Mouse (Mus musculus) megakaryocyte progenitor cell, adult 5-6 weeks (primary cell): ENCODE measurements at regions not wholly inside any gene's neighbourhood (a gene's known extent, or its start where the extent isn't known, plus 50 kb on each side); places are given as distances from the start of the nearest gene placed in this dataset.
A peak's percentile ranks its signal among the peaks of the same experiment; 100 is the strongest.
"Not testable (repeated sequence)": the region's sequence is repeated elsewhere in the genome, so short reads cannot be mapped to it uniquely, and the experiment has no call there.

Experiments used
- ATAC-seq: replicated peaks from 2 replicates; pipeline ENCODE4 v1.8.0; 2016; ENCODE audit warnings: mild to moderate bottlenecking, moderate TSS enrichment, inconsistent platforms; ENCODE audit not compliant: poor library complexity

GRCm38 (mm10) chr14:15868520-15868919 is 380.6 kb upstream of the Ngly1 start:
- ATAC-seq, result no peak

DNA sequence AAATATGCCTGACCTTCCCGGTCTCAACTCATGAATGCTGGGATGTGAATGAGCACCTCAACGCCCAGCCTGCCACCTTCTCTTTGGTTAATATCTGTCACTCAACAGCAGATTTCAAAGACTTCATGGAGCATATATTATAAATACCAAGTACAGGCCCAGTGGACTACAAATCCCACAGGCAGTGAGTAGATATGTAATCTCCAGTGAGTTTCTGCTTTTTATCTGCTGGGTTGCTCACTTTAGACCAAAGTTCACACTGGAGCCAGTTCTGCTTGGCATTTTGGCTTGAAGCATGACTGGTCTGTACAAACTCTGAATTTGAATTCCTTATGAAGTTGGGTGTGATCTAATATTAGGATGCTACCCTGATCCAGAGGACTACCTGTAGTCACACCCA is 377.1 kb upstream of the Ngly1 start:
- ATAC-seq, result no peak

DNA sequence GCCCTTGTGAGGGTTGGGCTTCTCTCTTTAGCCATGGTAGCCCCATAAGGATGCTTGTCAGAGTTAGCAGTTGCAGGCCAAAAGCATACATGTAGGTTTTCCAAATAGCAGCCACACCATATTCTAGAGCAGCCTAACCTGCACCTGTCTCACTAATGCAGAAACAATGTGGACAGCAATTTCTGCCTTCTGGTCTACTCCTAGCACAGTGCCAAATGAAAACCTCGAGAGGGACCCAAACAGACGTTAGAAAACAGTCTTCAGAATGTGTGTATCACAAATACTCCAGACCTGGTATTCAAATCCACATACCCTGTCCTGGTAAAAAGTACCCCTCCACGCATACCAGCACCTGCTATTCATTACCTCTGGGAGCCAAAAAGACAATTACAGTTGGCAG is 368.9 kb upstream of the Ngly1 start:
- no peak for ATAC-seq

DNA sequence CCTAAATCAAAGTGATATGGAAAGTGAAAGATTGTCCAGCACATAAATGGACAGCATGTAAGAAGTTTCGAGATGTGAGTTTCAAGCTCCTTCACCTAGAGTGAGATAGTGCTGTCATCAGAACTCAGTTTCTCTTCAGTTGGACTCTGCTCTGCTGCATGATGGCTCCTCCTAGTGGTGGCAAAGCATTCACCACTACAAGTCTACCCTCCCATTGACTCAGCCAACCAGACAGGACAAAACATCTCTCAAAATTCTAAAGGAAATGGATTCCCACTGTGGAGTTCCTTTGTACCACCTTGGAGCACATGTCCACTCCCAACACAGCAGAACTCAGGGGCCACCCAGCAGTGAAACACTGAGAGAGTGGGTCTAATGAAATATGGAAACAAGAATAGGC is 367.8 kb upstream of the Ngly1 start:
- peak; percentile 75 for ATAC-seq

GRCm38 (mm10) chr14:15884641-15885340 is 364.3 kb upstream of the Ngly1 start:
- no peak for ATAC-seq

DNA sequence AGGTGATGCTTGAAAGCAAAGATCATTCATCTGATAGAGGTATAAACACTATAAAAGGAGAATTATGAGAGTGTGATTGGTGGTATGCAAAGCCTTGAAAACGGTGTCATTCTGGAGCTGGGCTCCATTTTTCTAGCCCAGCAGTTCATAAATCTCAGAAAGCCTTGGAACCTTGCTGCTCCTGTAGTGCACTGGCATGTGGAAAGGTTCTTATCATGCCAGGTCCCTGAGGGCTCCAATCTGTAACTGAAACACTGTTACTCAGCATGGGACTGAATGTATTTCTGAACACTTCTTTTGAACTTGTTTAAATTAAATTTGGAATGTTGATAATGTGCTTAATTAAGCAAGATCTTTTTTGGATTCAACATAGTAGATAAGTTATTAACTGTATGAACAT is 352.0 kb upstream of the Ngly1 start:
- ATAC-seq, result no peak

- ATAC-seq, result not testable (repeated sequence)
Observed at GRCm38 (mm10) chr14:15906429-15906828, 342.7 kb upstream of the Ngly1 start.

GRCm38 (mm10) chr14:15913206-15913605 is 335.9 kb upstream of the Ngly1 start:
- ATAC-seq, result not testable (repeated sequence)

DNA sequence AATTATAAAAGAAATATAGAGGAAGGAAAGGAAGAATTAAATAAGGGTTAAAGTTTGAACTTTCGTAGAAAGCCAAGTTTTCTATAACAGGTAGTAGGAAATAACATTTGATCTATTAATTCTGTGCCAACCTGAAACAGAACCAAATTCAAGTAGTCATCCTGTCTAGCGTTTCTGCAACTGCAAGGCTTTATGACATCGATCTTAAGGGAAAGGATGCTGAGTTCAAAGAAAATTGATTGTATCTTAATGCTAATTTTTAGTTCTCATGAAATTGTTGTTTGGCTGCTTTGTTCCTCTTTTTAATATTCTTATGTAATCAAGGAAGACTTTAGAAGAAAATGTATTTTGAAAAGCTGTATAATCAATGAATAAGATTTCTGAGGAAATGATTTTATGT is 334.9 kb upstream of the Ngly1 start:
- no peak for ATAC-seq

GRCm38 (mm10) chr14:15924676-15925075 is 324.4 kb upstream of the Ngly1 start:
- ATAC-seq, result not testable (repeated sequence)

DNA sequence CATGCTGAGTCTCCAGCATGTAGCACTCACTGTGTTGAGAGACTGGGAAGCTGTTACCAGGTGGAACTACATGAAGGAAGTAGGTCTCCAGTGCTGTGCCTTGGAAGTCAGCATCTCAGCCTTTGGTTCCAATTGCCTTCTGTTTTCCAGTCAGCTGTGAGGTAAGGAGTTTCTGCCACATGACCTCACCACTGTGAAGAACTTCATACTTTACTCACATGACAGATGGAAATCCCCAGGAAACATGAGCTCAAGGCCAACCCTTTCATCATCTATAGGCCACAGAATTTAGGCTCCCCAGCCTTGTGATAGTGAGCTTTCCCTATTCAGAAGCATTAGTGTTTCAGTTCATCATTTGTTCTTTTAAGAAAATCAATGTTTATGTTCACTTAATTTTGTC is 314.4 kb upstream of the Ngly1 start:
- ATAC-seq, result no peak

GRCm38 (mm10) chr14:15970321-15970720 is 278.8 kb upstream of the Ngly1 start:
- ATAC-seq, result no peak

DNA sequence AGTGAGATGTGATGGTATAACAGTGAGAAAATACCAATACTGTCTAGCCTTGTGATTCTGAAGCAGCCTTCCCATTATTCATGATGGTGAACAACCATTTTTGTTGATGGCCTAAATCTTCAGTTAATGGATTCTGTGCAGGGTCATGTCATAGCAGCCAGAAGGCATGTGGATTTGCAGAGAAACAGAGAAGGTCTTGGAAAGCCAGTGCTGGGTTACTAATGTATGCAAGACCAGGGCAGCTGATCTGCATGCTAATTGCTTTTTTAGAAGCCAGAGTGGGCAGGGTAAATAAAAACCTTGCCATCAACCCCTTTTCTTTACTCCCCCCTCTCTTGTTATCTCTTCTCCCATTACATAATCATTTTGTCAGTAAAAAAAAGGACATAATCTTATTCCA is 278.3 kb upstream of the Ngly1 start:
- ATAC-seq, result no peak

DNA sequence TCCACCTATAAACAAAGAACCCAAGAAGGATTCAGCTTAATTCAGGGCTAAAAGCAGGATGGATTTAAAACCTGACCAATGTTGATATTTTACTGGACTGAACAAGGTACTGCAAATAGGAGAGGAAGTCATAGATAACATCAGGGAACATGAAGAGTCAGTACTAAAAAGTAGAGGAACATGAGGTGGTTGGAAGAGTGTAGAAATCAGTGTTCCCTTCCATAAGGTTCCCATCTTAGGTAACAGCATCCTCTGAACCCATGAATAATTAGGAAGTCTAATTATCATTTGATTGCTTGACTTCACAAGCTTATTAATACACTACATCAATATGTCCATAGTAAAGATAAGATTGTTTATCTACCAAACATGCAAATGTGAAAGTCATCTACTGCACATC is 277.8 kb upstream of the Ngly1 start:
- ATAC-seq, result no peak

DNA sequence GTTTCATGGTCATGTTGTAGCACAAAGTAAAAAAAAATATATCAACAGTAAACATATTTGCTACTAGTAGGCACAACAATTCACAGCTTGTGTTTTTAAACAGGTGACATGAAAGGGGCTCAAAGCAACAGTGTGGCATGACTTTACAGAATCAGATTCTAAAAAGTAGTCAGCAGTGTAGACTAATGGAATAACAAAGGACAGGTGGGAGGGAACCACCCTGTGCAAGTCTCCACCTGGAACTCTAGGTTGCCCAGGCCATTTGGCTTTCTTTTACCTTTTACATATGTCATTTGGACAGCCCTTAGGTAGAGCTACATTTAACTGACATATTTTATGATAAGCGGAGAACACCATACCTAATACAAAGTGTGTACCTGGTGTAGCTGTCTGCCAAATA is 271.7 kb upstream of the Ngly1 start:
- ATAC-seq, result no peak

- no peak for ATAC-seq
Observed at GRCm38 (mm10) chr14:15978329-15978728, 270.8 kb upstream of the Ngly1 start.

GRCm38 (mm10) chr14:16005409-16005808 is 243.7 kb upstream of the Ngly1 start:
- no peak for ATAC-seq

GRCm38 (mm10) chr14:16006968-16007367 is 242.1 kb upstream of the Ngly1 start:
- no peak for ATAC-seq

DNA sequence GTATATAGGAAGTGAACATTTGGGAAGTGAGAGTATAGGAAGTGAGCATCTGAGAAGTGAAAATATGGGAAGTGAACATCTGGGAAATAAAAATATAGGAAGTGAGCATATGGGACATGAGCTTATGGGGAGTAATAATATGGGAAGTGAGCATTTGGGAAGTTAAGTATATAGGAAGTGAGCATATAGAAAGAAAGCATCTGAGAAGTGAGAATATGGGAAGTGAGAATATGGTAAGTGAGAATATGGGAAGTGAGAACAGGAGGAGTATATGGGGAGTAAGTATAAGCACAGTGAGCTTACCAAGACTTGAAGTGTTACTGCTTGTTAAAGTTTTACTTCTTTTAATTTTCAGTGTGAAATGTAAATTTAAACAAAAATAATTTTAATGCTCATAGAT is 239.3 kb upstream of the Ngly1 start:
- peak; percentile 64 for ATAC-seq

DNA sequence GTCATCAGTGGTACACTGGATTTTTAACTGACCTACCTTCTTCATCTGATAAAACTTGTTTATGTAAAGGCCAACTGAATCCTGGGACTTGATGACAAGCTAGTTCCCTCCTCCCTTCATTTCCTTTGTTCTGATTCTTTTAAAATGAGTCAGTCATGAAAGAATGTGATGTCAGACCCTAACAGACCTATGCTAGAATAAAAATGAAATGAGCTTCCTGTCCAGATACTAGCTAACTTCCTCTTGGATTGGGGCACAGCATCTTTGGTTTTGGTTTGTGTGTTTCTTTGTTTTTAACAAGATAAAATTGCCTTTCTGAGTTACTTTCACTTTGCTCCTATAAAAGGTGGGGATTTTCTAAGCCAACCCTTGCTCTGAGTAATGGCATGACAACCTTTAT is 225.2 kb upstream of the Ngly1 start:
- no peak for ATAC-seq

GRCm38 (mm10) chr14:16037771-16038170 is 211.3 kb upstream of the Ngly1 start:
- ATAC-seq, result no peak

DNA sequence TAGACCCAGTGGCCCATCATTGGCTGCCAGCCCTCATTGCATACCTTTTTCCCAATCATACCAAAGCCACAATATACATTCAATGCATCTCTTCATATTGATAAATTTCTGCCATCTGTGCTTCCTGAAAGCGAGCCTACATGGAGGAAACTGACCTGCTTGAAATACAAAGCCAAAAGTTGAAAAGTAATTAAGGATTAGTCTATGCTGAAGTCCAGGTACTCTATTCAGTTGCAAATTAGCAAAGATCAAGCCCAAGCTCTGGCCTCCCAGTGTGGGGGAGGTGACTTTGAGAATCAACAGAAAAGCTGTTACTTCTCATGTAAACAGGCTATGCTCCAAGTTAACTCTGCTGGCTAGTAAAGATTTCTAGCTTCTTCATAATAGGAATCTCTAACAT is 210.7 kb upstream of the Ngly1 start:
- ATAC-seq, result no peak

DNA sequence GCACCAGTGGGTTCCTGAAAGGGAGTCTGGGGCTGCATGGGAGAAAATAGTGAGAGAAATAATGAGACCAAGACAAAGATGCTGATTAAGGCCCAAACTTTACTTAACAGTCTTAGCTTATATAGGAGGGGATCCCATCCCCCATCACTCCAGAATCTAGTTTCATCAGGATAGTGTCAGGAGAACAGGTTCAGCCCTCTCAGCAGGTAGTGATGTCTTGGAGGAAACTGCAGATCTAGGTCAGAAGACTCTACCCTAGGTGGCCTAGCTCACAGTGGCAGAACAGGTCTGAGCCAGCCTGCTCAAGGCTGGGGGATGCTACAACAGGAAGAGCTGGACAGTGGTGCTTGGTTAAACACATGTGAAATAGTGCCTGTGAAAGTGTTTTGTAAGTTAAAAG is 204.6 kb upstream of the Ngly1 start:
- ATAC-seq, result no peak
